Mouse (Mus musculus): ENCODE data around the gene Prr5l.

Gene Prr5l

GRCm38 (mm10) chr2:101881471-101882162, 1.2 kb downstream of the Prr5l start:
- in situ Hi-C loops (cut with MboI), result no loop called here

DNA sequence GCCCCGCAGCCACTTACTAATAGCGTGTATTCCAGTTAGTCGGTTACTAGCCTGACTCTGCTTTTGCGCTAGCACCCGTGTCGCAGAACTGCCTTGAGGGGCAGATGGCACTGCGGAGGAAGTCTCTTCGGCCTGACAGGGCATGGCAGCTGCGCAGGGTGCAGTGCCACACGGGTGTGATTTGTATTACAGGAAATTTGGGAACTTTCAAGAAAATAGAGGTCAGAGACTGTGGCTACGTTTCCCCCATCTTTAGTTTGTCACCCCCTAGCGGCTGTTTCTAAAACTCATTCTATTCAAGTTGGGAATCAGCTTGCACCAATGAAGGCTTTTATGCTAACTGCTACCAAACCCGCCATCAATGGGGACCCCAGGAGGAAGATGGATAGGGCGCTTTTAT, 11.6 kb downstream of the Prr5l start:
- in situ Hi-C loops (cut with MboI), result no loop called here

- in situ Hi-C loops (cut with MboI), result no loop called here
These were observed 14.1 kb downstream of the Prr5l start for GRCm38 (mm10) chr2:101868683-101869082.

GRCm38 (mm10) chr2:101862219-101863123, 20.4 kb downstream of the Prr5l start:
- in situ Hi-C loops (cut with MboI), result no loop called here

DNA sequence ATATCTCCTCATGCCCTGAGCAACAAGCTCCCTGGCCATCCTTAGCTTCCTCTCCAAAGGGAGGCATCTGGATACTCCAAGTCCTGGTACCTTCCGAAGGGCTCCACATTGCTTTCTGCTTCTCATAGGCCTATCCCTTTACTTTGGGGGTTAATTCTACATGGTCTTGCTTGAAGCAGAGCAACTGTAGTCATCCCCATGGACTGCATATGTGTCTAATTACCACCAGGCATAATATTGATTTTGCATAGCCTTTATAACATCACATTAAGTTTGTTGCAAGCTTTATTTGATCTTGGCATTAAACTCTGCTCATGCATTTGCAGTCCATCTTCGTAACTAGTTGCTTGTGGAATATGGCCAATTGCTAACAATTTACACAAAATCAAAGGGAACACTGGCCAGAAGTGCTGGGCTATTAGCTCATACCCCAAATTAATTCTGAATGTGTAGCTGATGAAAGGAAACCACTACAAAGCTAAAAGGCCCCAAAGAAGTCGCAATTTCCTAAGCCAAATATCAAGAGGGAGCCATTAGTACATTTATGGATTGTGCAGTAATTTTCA, 21.8 kb downstream of the Prr5l start:
- in situ Hi-C loops (cut with MboI), result no loop called here

DNA sequence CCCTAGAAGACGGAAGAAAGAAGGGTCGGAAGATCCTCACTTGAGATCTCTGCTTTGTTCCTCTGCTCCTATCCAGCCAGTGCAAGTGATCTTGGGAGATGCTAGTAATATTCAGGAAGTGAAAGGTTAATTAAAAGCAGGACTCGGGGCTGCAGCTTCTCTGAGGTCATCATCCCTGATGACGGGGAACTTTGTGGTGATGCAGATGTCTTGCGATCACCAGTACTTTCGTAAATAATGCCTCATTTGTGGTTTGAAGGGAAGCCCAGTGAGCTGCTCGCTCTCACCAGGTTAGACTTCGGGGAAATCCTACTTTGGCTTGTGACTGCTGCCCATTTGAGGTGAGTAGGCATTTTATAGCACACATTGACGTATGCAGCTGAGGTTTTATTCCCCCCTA, 26.7 kb downstream of the Prr5l start:
- in situ Hi-C loops (cut with MboI), result no loop called here

DNA sequence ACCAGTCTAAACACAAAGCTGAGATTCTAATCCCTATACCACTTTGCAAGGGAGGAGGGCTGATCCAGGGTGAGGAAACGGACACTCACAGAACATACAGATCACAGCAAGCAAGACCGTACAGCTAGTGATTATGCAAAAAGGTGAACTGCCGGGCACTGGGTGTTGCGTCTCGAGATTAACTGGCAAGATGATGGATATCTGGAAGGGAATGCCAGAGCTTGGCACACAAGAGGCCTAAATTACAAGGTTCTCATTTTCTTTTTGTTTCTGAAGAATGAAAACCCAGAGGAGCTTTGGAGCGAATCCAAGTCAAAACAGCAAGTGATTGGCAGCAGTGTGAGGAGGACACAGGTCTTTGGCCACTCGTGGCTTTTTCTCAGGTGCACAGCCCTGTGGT, 28.0 kb downstream of the Prr5l start:
- in situ Hi-C loops (cut with MboI), result no loop called here

- in situ Hi-C loops (cut with MboI), result no loop called here
These were observed 40.1 kb downstream of the Prr5l start for GRCm38 (mm10) chr2:101842756-101843155.

GRCm38 (mm10) chr2:101834816-101835523, 47.9 kb downstream of the Prr5l start:
- in situ Hi-C loops (cut with MboI), result no loop called here

GRCm38 (mm10) chr2:101832361-101832760, 50.5 kb downstream of the Prr5l start:
- in situ Hi-C loops (cut with MboI), result no loop called here

GRCm38 (mm10) chr2:101831851-101832250, 51.0 kb downstream of the Prr5l start:
- in situ Hi-C loops (cut with MboI), result no loop called here

GRCm38 (mm10) chr2:101830186-101830915, 52.5 kb downstream of the Prr5l start:
- in situ Hi-C loops (cut with MboI), result no loop called here

DNA sequence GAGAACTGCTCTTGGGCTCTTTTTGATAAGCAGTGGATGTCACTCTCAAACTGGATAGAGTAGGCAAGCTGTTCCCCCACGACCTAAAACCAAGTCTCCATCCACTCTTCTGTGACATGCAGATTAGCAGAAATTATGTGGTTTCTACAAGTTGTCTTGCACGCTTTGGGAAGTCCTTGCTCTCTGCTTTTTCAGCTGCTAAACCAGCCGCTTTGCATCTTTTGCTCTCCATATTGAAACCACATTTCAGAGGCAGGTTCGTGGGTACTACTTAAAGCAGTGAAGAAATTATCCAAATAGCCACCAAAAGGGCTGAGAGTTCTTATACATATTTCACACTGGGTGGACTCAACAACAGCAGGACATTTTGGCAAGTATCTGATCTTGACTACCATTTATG, 53.8 kb downstream of the Prr5l start:
- in situ Hi-C loops (cut with MboI), result loop anchor here (10.0 kb wide), 1 partner anchor 114 kb away; no protein-coding TSS in a partner anchor

- in situ Hi-C loops (cut with MboI), result loop anchor here (10.0 kb wide), 1 partner anchor 113 kb away; no protein-coding TSS in a partner anchor
These were observed 54.7 kb downstream of the Prr5l start for GRCm38 (mm10) chr2:101828057-101828643.

DNA sequence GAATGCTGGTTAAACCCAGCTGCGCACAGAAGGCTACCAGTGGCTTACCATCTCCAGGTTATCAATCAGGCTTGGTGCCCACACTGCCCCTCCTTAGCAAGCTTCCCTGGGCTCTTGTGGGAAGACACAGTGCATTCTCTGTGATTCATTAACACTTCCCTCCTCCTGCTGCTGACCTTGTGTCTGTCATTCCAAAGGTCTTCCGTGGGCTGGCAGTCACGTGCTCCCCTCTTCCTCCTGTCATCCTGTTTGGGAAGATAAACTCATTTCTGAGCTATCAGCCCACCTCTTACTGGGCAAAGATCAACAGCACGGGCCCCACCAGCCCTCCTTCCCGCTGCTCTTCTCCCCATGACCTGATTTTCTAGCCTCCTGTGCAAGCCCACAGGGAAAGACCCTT, 55.2 kb downstream of the Prr5l start:
- in situ Hi-C loops (cut with MboI), result loop anchor here (10.0 kb wide), 1 partner anchor 113 kb away; no protein-coding TSS in a partner anchor

DNA sequence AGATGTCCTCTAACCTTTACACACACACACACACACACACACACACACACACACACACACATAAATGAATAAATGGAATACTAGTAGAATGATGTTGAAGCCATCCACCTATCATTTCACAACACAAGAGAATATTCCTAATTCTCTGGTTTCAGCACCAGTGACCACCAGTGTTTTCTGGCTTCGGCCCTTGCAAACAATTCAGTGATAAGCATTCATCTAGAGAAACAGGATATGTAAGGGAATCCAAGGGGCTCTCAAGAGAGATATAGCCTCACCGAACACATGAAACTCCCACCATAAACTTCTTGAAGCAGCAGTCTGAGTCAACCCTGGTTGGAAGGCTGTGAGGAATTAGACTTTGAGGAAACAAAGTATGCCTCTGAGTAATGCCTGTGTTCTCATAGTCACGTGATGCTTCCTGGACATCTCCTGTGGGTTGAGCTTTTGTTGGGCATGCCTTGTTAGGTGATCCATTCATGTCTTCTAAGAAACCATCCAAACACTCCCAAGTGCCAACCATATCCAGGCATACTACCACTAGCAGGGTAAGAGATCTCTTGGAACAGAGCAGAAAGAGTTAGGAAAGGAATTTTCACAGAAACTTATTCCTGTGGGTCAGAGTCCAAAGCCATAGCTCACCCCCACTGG, 55.8 kb downstream of the Prr5l start:
- in situ Hi-C loops (cut with MboI), result loop anchor here (10.0 kb wide), 1 partner anchor 112 kb away; no protein-coding TSS in a partner anchor

DNA sequence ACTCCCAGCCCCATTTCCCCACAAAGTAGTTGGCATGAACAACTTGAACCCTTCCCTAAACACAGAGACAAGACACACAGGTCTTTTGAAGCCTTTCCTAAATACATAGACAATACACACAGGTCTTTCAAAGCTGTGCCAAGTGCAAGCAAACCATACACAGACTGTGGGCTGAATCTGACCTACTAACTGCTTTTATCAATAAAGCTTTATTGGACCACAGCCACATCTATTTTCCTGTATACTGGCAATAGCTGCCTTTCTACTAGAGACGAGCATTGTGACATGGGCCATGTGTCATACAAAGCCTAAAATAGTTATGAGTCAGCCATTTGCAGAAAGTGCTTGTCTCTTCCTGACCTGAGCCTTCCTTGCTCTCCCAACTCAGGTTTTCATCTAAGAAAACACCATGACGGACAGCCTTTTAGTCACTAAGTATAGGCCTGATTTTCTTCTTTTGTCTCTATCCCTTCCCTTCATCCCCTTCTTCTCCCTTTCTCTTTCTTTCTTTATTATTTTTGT, 56.6 kb downstream of the Prr5l start:
- in situ Hi-C loops (cut with MboI), result loop anchor here (10.0 kb wide), 1 partner anchor 111 kb away; no protein-coding TSS in a partner anchor

DNA sequence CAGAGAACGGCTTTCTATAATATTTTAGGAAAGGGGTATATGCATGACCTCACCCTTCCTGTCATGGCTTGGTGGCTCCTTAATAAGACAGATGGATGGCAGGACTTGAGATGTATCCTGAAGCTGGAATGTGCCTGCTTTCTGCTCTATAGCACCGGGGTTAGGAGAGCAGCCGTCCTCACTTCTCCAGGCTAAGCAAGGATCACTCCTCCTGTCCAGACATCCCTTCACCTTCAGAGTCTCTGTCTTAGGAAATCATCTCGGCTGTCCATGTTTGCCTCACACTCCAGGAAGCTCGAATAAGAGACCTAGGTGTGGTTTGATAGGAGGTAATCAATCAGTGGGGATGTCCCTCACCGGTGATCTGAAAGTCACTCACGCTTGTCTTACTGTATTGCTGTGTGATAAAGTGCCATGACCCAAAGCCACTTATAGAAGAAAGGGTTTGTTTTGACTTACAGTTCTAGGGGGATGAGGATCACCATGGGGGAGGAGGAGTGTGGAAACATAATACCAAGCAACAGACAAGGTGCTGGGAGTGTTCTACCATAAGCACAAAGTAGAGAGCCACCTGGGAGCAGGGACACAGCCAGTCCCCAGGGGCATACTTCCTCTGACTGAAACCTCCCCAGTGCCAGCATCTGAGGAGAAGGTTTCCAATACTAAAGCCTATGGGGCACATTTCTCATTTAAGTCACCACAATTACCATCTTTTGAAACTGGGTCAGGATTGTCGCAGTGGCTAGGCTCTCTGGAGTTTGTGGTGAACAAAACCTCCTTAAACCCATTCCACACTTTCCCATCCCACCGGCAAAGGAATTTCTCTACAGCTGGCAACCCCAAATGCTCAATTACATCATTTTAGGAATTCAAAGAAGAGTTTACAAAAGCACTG, 57.4 kb downstream of the Prr5l start:
- in situ Hi-C loops (cut with MboI), result loop anchor here (10.0 kb wide), 1 partner anchor 111 kb away; no protein-coding TSS in a partner anchor

GRCm38 (mm10) chr2:101823821-101824220, 59.0 kb downstream of the Prr5l start:
- in situ Hi-C loops (cut with MboI), result loop anchor here (10.0 kb wide), 1 partner anchor 109 kb away; no protein-coding TSS in a partner anchor
